Mouse (Mus musculus) midbrain, embryonic 11.5 days (tissue): ENCODE data around the gene Poc1a. TPM values are rescaled to one million over a fixed set of nuclear protein-coding genes. Genes with fewer than 3 reads are reported as not detected.

ENCODE experiments used
- polyA plus RNA-seq: library from polyadenylated mRNA; unstranded; fragments of >200 nt; fragmentation: Nextera tagmentation; extraction: Ambion mirVana; gene quantifications from 2 replicates; pipeline ENCODE4 v1.2.1, GENCODE M21; 2014

Gene Poc1a
- polyA plus RNA-seq, 1 experiment from 2014 or later, result 29.4 TPM

Other genes starting within 250 kb of the Poc1a start
- 0.11 TPM in 1 of 2 replicates, not detected in the other for gene Col6a4, start 184.3 kb upstream of the Poc1a start, polyA plus RNA-seq
- gene Glyctk, start 122.9 kb upstream of the Poc1a start, polyA plus RNA-seq, result 5.6 and 6.3 TPM in 2 replicates
- gene Wdr82, start 110.1 kb upstream of the Poc1a start, polyA plus RNA-seq, result 30.2 and 32.6 TPM in 2 replicates
- 23.6 and 26.9 TPM in 2 replicates for gene Ppm1m, start 81.3 kb upstream of the Poc1a start, polyA plus RNA-seq
- gene Twf2, start 78.0 kb upstream of the Poc1a start, polyA plus RNA-seq, result 55.6 and 61.4 TPM in 2 replicates
- 0.15 TPM in 1 of 2 replicates, not detected in the other for gene Tlr9, start 58.5 kb upstream of the Poc1a start, polyA plus RNA-seq
- gene Alas1, start 32.4 kb upstream of the Poc1a start, polyA plus RNA-seq, result 91.0 and 91.4 TPM in 2 replicates
- gene Dusp7, start 87.6 kb downstream of the Poc1a start, polyA plus RNA-seq, result 16.1 and 17.0 TPM in 2 replicates
- gene Rpl29, start 148.4 kb downstream of the Poc1a start, polyA plus RNA-seq, result 867 and 874 TPM in 2 replicates
- gene Acy1, start 157.3 kb downstream of the Poc1a start, polyA plus RNA-seq, result 29.9 and 30.4 TPM in 2 replicates
- 3.9 and 4.5 TPM in 2 replicates for gene Abhd14b, start 166.4 kb downstream of the Poc1a start, polyA plus RNA-seq
- gene Abhd14a, start 166.6 kb downstream of the Poc1a start, polyA plus RNA-seq, result 30.8 and 34.5 TPM in 2 replicates
- 219 and 256 TPM in 2 replicates for gene Pcbp4, start 172.2 kb downstream of the Poc1a start, polyA plus RNA-seq
- gene Gpr62, start 184.9 kb downstream of the Poc1a start, polyA plus RNA-seq, result 0.12 and 0.23 TPM in 2 replicates
- 38.2 and 44.4 TPM in 2 replicates for gene Rrp9, start 194.9 kb downstream of the Poc1a start, polyA plus RNA-seq
- 1.1 and 1.2 TPM in 2 replicates for gene Parp3, start 195.9 kb downstream of the Poc1a start, polyA plus RNA-seq
- gene Iqcf1, start 218.9 kb downstream of the Poc1a start, polyA plus RNA-seq, result not detected in 2 replicates
- not detected in 2 replicates for gene Iqcf5, start 233.5 kb downstream of the Poc1a start, polyA plus RNA-seq